Mouse (Mus musculus): ENCODE measurements around the gene Sh3gl2.

DNA sequence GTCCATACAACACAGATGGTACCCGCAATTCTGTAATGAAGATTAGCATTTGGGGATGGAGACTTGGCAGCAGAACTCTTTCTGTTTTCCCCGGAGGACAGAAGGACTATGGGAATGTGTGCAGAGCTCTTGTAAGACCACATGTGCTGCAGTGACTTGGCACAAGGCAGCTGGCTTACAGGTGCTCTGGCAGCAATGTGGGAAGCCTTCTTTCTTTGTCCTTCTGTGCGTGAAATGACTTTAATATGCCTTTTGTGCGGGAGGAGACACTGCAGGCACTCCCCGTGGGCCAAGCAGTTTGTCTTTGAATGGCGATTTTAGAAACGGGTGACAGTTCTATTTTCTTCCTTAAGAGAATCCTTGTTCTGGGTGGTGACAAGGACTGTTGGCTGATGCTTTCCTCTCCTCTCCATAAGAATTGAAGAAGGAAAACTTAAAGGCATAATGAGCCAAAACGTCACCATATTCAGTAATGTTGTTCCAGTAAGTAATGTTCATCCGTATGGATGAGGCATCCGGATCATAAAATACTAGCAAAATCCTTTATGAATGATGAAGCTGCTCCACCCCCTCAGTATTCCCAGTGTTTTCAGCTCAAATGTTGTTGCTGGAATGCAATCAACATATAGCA lies 281.5 kb downstream of the Sh3gl2 start:
- TF ChIP-seq CTCF (IDR thresholded peaks at IDR 0.05; ENCODE audit: low read depth, low read length) (no peak), POLR2A (IDR thresholded peaks at IDR 0.05; ENCODE audit: insufficient read depth, low read length) (no peak)
